In genomic region chr7:27224877-27225575, GRCm38 (mm10) we compare ENCODE assay signal across 8 mouse cellular contexts. TPM values are rescaled to one million over a fixed set of nuclear protein-coding genes. Genes with fewer than 3 reads are reported as not detected.
DNase-seq lines count a peak whose midpoint lies in the region; ATAC-seq lines count a peak whose summit lies in the region.
"Had no signal": no experiment of that assay in that cellular context is flagged by ENCODE, and none has a peak within 500 bp of the region (broad histone marks: within the 10 kb centered on the region; RNA-seq: fewer than 3 reads in every experiment).

No protein-coding gene starts in this region.

- H3K27ac ChIP-seq in embryonic facial prominence, embryonic 12.5 days: no peak overlapping the region
- H3K27ac ChIP-seq in limb, embryonic 11.5 days (replicated peaks; ENCODE audit: low read depth, low read length): no peak overlapping the region
- H3K27ac ChIP-seq: macrophage had no signal

- no peaks in the 10 kb centered on the region for H3K27me3 ChIP-seq in megakaryocyte, embryonic 14.5 days (replicated peaks)
- H3K27me3 ChIP-seq in embryonic facial prominence, embryonic 12.5 days: no peaks in the 10 kb centered on the region
- no peaks in the 10 kb centered on the region for H3K27me3 ChIP-seq in limb, embryonic 11.5 days (ENCODE audit: control insufficient read depth, insufficient read depth, low read length)

- 68% methylated on average over 11 of the region's 11 CpGs for WGBS in embryonic facial prominence, embryonic 12.5 days
- WGBS in limb, embryonic 11.5 days: 75% methylated on average over 11 of the region's 11 CpGs

- H3K4me3 ChIP-seq in megakaryocyte, embryonic 14.5 days (replicated peaks): peak overlapping the region; percentile 7
- H3K4me3 ChIP-seq in embryonic facial prominence, embryonic 12.5 days: no peak overlapping the region
- H3K4me3 ChIP-seq in limb, embryonic 11.5 days (ENCODE audit: low read depth, low read length): no peak overlapping the region

- peak; percentile 35 for DNase-seq in heart, adult 8-10 months (ENCODE audit: low spot score)
- peak; percentile 24 for DNase-seq in limb, embryonic 11.5 days (ENCODE audit: low spot score)
- peak; percentile 53 to 64 for DNase-seq in right cerebral cortex, postnatal 10 days (ENCODE audit: low spot score in 2 of 2)
- no peak for DNase-seq in retina, embryonic 14.5 days (ENCODE audit: low spot score)

- H3K4me2 ChIP-seq in embryonic facial prominence, embryonic 12.5 days (replicated peaks): peak overlapping the region; percentile 84
- H3K4me2 ChIP-seq in limb, embryonic 11.5 days (ENCODE audit: low read depth, severe bottlenecking): no peak overlapping the region; the same call in 1 of the 2 replicates

- H3K9ac ChIP-seq in embryonic facial prominence, embryonic 12.5 days: no peak overlapping the region
- peak overlapping the region; percentile 28; the same call in 1 of the 2 replicates for H3K9ac ChIP-seq in limb, embryonic 11.5 days (ENCODE audit: low read length)

- H3K36me3 ChIP-seq in megakaryocyte, embryonic 14.5 days (replicated peaks; ENCODE audit: low read length): peaks cover 25% of the 10 kb centered on the region
- peaks cover 14% of the 10 kb centered on the region; the same call in 1 of the 2 replicates for H3K36me3 ChIP-seq in embryonic facial prominence, embryonic 12.5 days
- no peaks in the 10 kb centered on the region for H3K36me3 ChIP-seq in limb, embryonic 11.5 days (ENCODE audit: control insufficient read depth, insufficient read depth, low read length)

- H3K9me3 ChIP-seq in megakaryocyte, embryonic 14.5 days: no peaks in the 10 kb centered on the region
- no peaks in the 10 kb centered on the region for H3K9me3 ChIP-seq in embryonic facial prominence, embryonic 12.5 days
- H3K9me3 ChIP-seq in limb, embryonic 11.5 days (ENCODE audit: control insufficient read depth, low read length): no peaks in the 10 kb centered on the region

- peaks cover 71% of the 10 kb centered on the region for H3K4me1 ChIP-seq in megakaryocyte, embryonic 14.5 days
- peaks cover 38% of the 10 kb centered on the region for H3K4me1 ChIP-seq in embryonic facial prominence, embryonic 12.5 days
- peaks cover 20% of the 10 kb centered on the region for H3K4me1 ChIP-seq in limb, embryonic 11.5 days (ENCODE audit: control insufficient read depth, insufficient read depth, low read length)

- ATAC-seq in megakaryocyte, adult 5-6 weeks (ENCODE audit: poor library complexity, severe bottlenecking): no peak
- no peak for ATAC-seq in embryonic facial prominence, embryonic 12.5 days (ENCODE audit: insufficient number of reproducible peaks, insufficient read depth, low FRiP score, low TSS enrichment)
- no peak for ATAC-seq in limb, embryonic 11.5 days (ENCODE audit: insufficient number of reproducible peaks, low FRiP score, low TSS enrichment, low read depth)

RNA-seq across cellular contexts. Expression of gene Itpkc, which starts 3.4 kb away (rescaled TPM):
- 1.0 and 3.0 TPM in 2 replicates for polyA plus RNA-seq in megakaryocyte, embryonic 14.5 days (2012; ENCODE audit: insufficient read depth, low replicate concordance)
- total RNA-seq in megakaryocyte, adult 5-6 weeks (2015): 1.6 and 2.7 TPM in 2 replicates
- total RNA-seq in megakaryocyte, adult 5-6 weeks (2017): 1.6 and 4.7 TPM in 2 replicates
- 9.2 and 11.0 TPM in 2 replicates for polyA plus RNA-seq in embryonic facial prominence, embryonic 12.5 days (2016; fragmentation: Nextera tagmentation; extraction: Ambion mirVana)
- 1 to 10 TPM; 4.6 to 6.2 (median 4.8) TPM for total RNA-seq in heart, adult 8-10 months (2022)
- polyA plus RNA-seq in limb, embryonic 11.5 days (2014; fragmentation: Nextera tagmentation; extraction: Ambion mirVana): 6.5 and 8.0 TPM in 2 replicates

RNA-seq across cellular contexts. Expression of gene Coq8b, which starts 7.8 kb away (rescaled TPM):
- 45.5 and 46.3 TPM in 2 replicates for polyA plus RNA-seq in megakaryocyte, embryonic 14.5 days (2012; ENCODE audit: insufficient read depth, low replicate concordance)
- 12.0 and 16.8 TPM in 2 replicates for total RNA-seq in megakaryocyte, adult 5-6 weeks (2015)
- 7.5 and 15.2 TPM in 2 replicates for total RNA-seq in megakaryocyte, adult 5-6 weeks (2017)
- 16.1 and 19.6 TPM in 2 replicates for polyA plus RNA-seq in embryonic facial prominence, embryonic 12.5 days (2016; fragmentation: Nextera tagmentation; extraction: Ambion mirVana)
- total RNA-seq in heart, adult 8-10 months (2022): 10 to 100 TPM in 2 of 4 experiments, 1 to 10 TPM in 2; 9.0 to 12.6 (median 10.1) TPM
- polyA plus RNA-seq in limb, embryonic 11.5 days (2014; fragmentation: Nextera tagmentation; extraction: Ambion mirVana): 14.5 and 15.5 TPM in 2 replicates

RNA-seq across cellular contexts. Expression of gene Snrpa, which starts 29.0 kb away (rescaled TPM):
- polyA plus RNA-seq in megakaryocyte, embryonic 14.5 days (2012; ENCODE audit: insufficient read depth, low replicate concordance): 467 and 2,125 TPM in 2 replicates
- 110 and 125 TPM in 2 replicates for total RNA-seq in megakaryocyte, adult 5-6 weeks (2015)
- total RNA-seq in megakaryocyte, adult 5-6 weeks (2017): 51.9 and 68.6 TPM in 2 replicates
- polyA plus RNA-seq in embryonic facial prominence, embryonic 12.5 days (2016; fragmentation: Nextera tagmentation; extraction: Ambion mirVana): 293 and 312 TPM in 2 replicates
- total RNA-seq in heart, adult 8-10 months (2022): 10 to 100 TPM; 39.6 to 48.6 (median 47.4) TPM
- 394 and 396 TPM in 2 replicates for polyA plus RNA-seq in limb, embryonic 11.5 days (2014; fragmentation: Nextera tagmentation; extraction: Ambion mirVana)

RNA-seq across cellular contexts. Expression of gene BC024978, which starts 29.4 kb away (rescaled TPM):
- polyA plus RNA-seq in megakaryocyte, embryonic 14.5 days (2012; ENCODE audit: insufficient read depth, low replicate concordance): 1.0 and 2.3 TPM in 2 replicates
- total RNA-seq in megakaryocyte, adult 5-6 weeks (2015): 4.0 and 8.5 TPM in 2 replicates
- 0.51 and 0.73 TPM in 2 replicates for total RNA-seq in megakaryocyte, adult 5-6 weeks (2017)
- 3.7 and 4.7 TPM in 2 replicates for polyA plus RNA-seq in embryonic facial prominence, embryonic 12.5 days (2016; fragmentation: Nextera tagmentation; extraction: Ambion mirVana)
- total RNA-seq in heart, adult 8-10 months (2022): 10 to 100 TPM; 14.1 to 19.5 (median 15.8) TPM
- polyA plus RNA-seq in limb, embryonic 11.5 days (2014; fragmentation: Nextera tagmentation; extraction: Ambion mirVana): 3.9 and 4.8 TPM in 2 replicates

RNA-seq across cellular contexts. Expression of gene Numbl, which starts 33.2 kb away (rescaled TPM):
- polyA plus RNA-seq in megakaryocyte, embryonic 14.5 days (2012; ENCODE audit: insufficient read depth, low replicate concordance): 2.0 and 2.4 TPM in 2 replicates
- total RNA-seq in megakaryocyte, adult 5-6 weeks (2015): 2.8 and 4.3 TPM in 2 replicates
- 2.5 and 2.6 TPM in 2 replicates for total RNA-seq in megakaryocyte, adult 5-6 weeks (2017)
- 36.5 and 39.7 TPM in 2 replicates for polyA plus RNA-seq in embryonic facial prominence, embryonic 12.5 days (2016; fragmentation: Nextera tagmentation; extraction: Ambion mirVana)
- total RNA-seq in heart, adult 8-10 months (2022): 1 to 10 TPM; 3.4 to 5.0 (median 4.1) TPM
- polyA plus RNA-seq in limb, embryonic 11.5 days (2014; fragmentation: Nextera tagmentation; extraction: Ambion mirVana): 7.3 and 9.0 TPM in 2 replicates
